Mouse (Mus musculus) limb, embryonic 11.5 days (tissue): ENCODE measurements at regions not wholly inside any gene's neighbourhood (a gene's known extent, or its start where the extent isn't known, plus 50 kb on each side); places are given as distances from the start of the nearest gene placed in this dataset.

Source experiments
- ATAC-seq: fragments of 200-750 bp; cut with Nextera tagmentation; 2 replicates; pipeline ENCODE4 v1.8.0; 2017; ENCODE audit warnings: low read depth; ENCODE audit not compliant: insufficient number of reproducible peaks, low FRiP score, low TSS enrichment
- DNase-seq: peaks from one replicate; pipeline ENCODE4 v3.0.0-alpha.2; 2015; ENCODE audit warnings: low spot score
- H3K27ac ChIP-seq: fragments of 300-500 bp; sonication (generic); replicated peaks from 2 replicates; pipeline ENCODE4 v1.5.1; 2014; ENCODE audit warnings: low read depth, mild to moderate bottlenecking, low read length
- H3K27me3 ChIP-seq: fragments of 300-500 bp; sonication (generic); 2 replicates; pipeline ENCODE4 v1.6.1; 2014; ENCODE audit warnings: mild to moderate bottlenecking, low read length, mixed read lengths; ENCODE audit not compliant: control insufficient read depth, insufficient read depth
- H3K36me3 ChIP-seq: fragments of 300-500 bp; sonication (generic); 2 replicates; pipeline ENCODE4 v1.6.1; 2014; ENCODE audit warnings: mild to moderate bottlenecking, low read length, moderate library complexity, mixed read lengths; ENCODE audit not compliant: control insufficient read depth, insufficient read depth
- H3K4me1 ChIP-seq: fragments of 300-500 bp; sonication (generic); 2 replicates; pipeline ENCODE4 v1.6.1; 2014; ENCODE audit warnings: low read length, mixed read lengths; ENCODE audit not compliant: control insufficient read depth, insufficient read depth
- H3K4me2 ChIP-seq: fragments of 300-500 bp; sonication (generic); 2 replicates; pipeline ENCODE4 v1.6.1; 2014; ENCODE audit warnings: low read depth, mild to moderate bottlenecking, moderate library complexity; ENCODE audit not compliant: severe bottlenecking
- H3K4me3 ChIP-seq: fragments of 300-500 bp; sonication (generic); 2 replicates; pipeline ENCODE4 v1.5.1; 2014; ENCODE audit warnings: low read depth, low read length
- H3K9ac ChIP-seq: fragments of 300-500 bp; sonication (generic); 2 replicates; pipeline ENCODE4 v1.6.1; 2014; ENCODE audit warnings: mild to moderate bottlenecking, low read length
- H3K9me3 ChIP-seq: fragments of 300-500 bp; sonication (generic); 2 replicates; pipeline ENCODE4 v1.6.1; 2016; ENCODE audit warnings: low read length; ENCODE audit not compliant: control insufficient read depth
- WGBS: fragments of 180-500 bp; shearing (Covaris S2); extraction: QIAGEN DNeasy Blood & Tissue Kit; methylation state at CpG from one replicate; pipeline ENCODE4 v1.1.7; 2014; 5-methylcytosine and 5-hydroxymethylcytosine counted together

GRCm38 (mm10) chr4:88935901-88936300 is 55.9 kb upstream of the Ifne start:
- H3K27me3 ChIP-seq, result peaks cover 15% of the 10 kb centered on the region

GRCm38 (mm10) chr4:88935316-88935715 is 55.3 kb upstream of the Ifne start:
- DNase-seq (no peak), ATAC-seq (no peak)
- 70% methylated on average over 7 of the region's 7 CpGs for WGBS
- Histone ChIP-seq H3K27me3 (peaks cover 15% of the 10 kb centered on the region), H3K9ac (no peak overlapping the region), H3K4me1 (no peaks in the 10 kb centered on the region), H3K4me3 (no peak overlapping the region), H3K4me2 (no peak overlapping the region), H3K9me3 (no peaks in the 10 kb centered on the region), H3K36me3 (no peaks in the 10 kb centered on the region), H3K27ac (no peak overlapping the region)

More at GRCm38 (mm10) chr4:88935901-88936300, 55.9 kb upstream of the Ifne start:
- DNase-seq (no peak), ATAC-seq (no peak)
- H3K4me2 ChIP-seq, result no peak overlapping the region
- H3K9me3 ChIP-seq, result no peaks in the 10 kb centered on the region
- H3K9ac ChIP-seq, result no peak overlapping the region
- H3K4me3 ChIP-seq, result no peak overlapping the region
- WGBS, result 85% methylated on average over 2 of the region's 2 CpGs
- no peak overlapping the region for H3K27ac ChIP-seq
- H3K36me3 ChIP-seq, result no peaks in the 10 kb centered on the region
- no peaks in the 10 kb centered on the region for H3K4me1 ChIP-seq

- ATAC-seq, result no peak
- H3K27me3 ChIP-seq, result peaks cover 15% of the 10 kb centered on the region
- H3K4me2 ChIP-seq, result no peak overlapping the region
- H3K4me3 ChIP-seq, result no peak overlapping the region
- DNase-seq, result no peak
- no peak overlapping the region for H3K9ac ChIP-seq
- H3K27ac ChIP-seq, result no peak overlapping the region
- no peaks in the 10 kb centered on the region for H3K4me1 ChIP-seq
- no peaks in the 10 kb centered on the region for H3K9me3 ChIP-seq
- H3K36me3 ChIP-seq, result no peaks in the 10 kb centered on the region
- 79% methylated on average over 8 of the region's 8 CpGs for WGBS
These were observed 54.4 kb upstream of the Ifne start for GRCm38 (mm10) chr4:88934266-88935025.

- no peaks in the 10 kb centered on the region for H3K4me1 ChIP-seq
- H3K4me2 ChIP-seq, result no peak overlapping the region
- no peak for DNase-seq
- H3K4me3 ChIP-seq, result no peak overlapping the region
- H3K36me3 ChIP-seq, result no peaks in the 10 kb centered on the region
- no peak overlapping the region for H3K27ac ChIP-seq
- no peak overlapping the region for H3K9ac ChIP-seq
- WGBS, result 85% methylated on average over 9 of the region's 9 CpGs
- no peaks in the 10 kb centered on the region for H3K9me3 ChIP-seq
- no peaks in the 10 kb centered on the region for H3K27me3 ChIP-seq
- ATAC-seq, result no peak
These were observed 51.2 kb upstream of the Ifne start for GRCm38 (mm10) chr4:88931217-88931616.
